Mouse (Mus musculus): Measurements from ENCODE around the gene Tiam1. TPM values are rescaled to one million over a fixed set of nuclear protein-coding genes. Genes with fewer than 3 reads are reported as not detected.

The Tiam1 gene
- polyA plus RNA-seq, 1 experiment, result not detected

DNA sequence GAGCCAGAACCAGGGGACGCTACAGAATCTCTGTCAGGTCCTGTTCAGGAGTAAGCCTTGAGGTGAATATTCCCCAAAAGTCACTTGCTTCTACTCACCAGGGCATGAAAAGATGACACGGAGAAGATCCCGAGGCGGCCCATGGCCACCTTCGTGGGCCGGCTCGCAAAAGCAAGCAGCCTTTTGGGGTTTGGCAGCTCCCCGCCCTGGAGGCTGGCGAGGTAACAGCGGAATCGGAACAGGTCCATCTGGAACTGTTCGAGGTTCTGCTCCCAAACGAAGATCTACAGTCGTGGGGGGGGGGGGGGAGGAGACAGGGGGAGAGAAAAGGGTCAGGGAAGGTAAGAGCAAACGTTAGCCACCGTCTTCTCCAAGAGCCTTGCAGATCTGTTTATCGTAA, 278.4 kb downstream of the Tiam1 start:
- Histone ChIP-seq H3K27ac (ENCODE audit: insufficient read depth, low read depth, low read length) (no peak overlapping the region), H3K4me1 (ENCODE audit: control insufficient read depth, insufficient read depth, low read length) (peaks cover 25% of the 10 kb centered on the region), H3K4me3 (ENCODE audit: insufficient read depth, low read depth, low read length) (no peak overlapping the region)
- WGBS, result 84% methylated on average over 17 of the region's 17 CpGs
- no peak for TF ChIP-seq CTCF (IDR thresholded peaks at IDR 0.05; ENCODE audit: insufficient read depth, low read depth, low read length)
- TF ChIP-seq POLR2A (IDR thresholded peaks at IDR 0.05; ENCODE audit: insufficient read depth, low read depth, low read length), result no peak

- 60% methylated on average over 3 of the region's 3 CpGs for WGBS
- Histone ChIP-seq H3K27ac (ENCODE audit: insufficient read depth, low read depth, low read length) (0 out of 2 replicates have a peak overlapping the region, but pooled peaks have one; percentile 3), H3K4me1 (ENCODE audit: control insufficient read depth, insufficient read depth, low read length) (peaks cover 27% of the 10 kb centered on the region), H3K4me3 (ENCODE audit: insufficient read depth, low read depth, low read length) (no peak overlapping the region)
- no peak for TF ChIP-seq POLR2A (IDR thresholded peaks at IDR 0.05; ENCODE audit: insufficient read depth, low read depth, low read length)
- TF ChIP-seq CTCF (IDR thresholded peaks at IDR 0.05; ENCODE audit: insufficient read depth, low read depth, low read length), result no peak
These were observed 278.9 kb downstream of the Tiam1 start for GRCm38 (mm10) chr16:89864710-89865109.

GRCm38 (mm10) chr16:89863264-89863663, 280.3 kb downstream of the Tiam1 start:
- whole genome bisulfite sequencing, result 58% methylated on average over 5 of the region's 5 CpGs
- Histone ChIP-seq H3K4me3 (ENCODE audit: insufficient read depth, low read depth, low read length) (no peak overlapping the region), H3K4me1 (ENCODE audit: control insufficient read depth, insufficient read depth, low read length) (peaks cover 33% of the 10 kb centered on the region), H3K27ac (ENCODE audit: insufficient read depth, low read depth, low read length) (no peak overlapping the region)
- TF ChIP-seq POLR2A (IDR thresholded peaks at IDR 0.05; ENCODE audit: insufficient read depth, low read depth, low read length) (no peak), CTCF (IDR thresholded peaks at IDR 0.05; ENCODE audit: insufficient read depth, low read depth, low read length) (no peak)

- Histone ChIP-seq H3K4me1 (ENCODE audit: control insufficient read depth, insufficient read depth, low read length) (peaks cover 28% of the 10 kb centered on the region), H3K4me3 (ENCODE audit: insufficient read depth, low read depth, low read length) (no peak overlapping the region), H3K27ac (ENCODE audit: insufficient read depth, low read depth, low read length) (peak overlapping the region; percentile 44; the same call in 1 of the 2 replicates)
- 47% methylated on average over 5 of the region's 5 CpGs for WGBS
- TF ChIP-seq CTCF (IDR thresholded peaks at IDR 0.05; ENCODE audit: insufficient read depth, low read depth, low read length), result no peak
- no peak for TF ChIP-seq POLR2A (IDR thresholded peaks at IDR 0.05; ENCODE audit: insufficient read depth, low read depth, low read length)
These were observed 282.0 kb downstream of the Tiam1 start for GRCm38 (mm10) chr16:89861531-89861930.

- Histone ChIP-seq H3K27ac (ENCODE audit: insufficient read depth, low read depth, low read length) (0 out of 2 replicates have a peak overlapping the region, but pooled peaks have one; percentile 22), H3K4me1 (ENCODE audit: control insufficient read depth, insufficient read depth, low read length) (peaks cover 28% of the 10 kb centered on the region)
- WGBS, result 38% methylated on average over 6 of the region's 6 CpGs
These were observed 282.9 kb downstream of the Tiam1 start for GRCm38 (mm10) chr16:89860708-89861107.

GRCm38 (mm10) chr16:89857666-89858065, 285.9 kb downstream of the Tiam1 start:
- Histone ChIP-seq H3K4me3 (ENCODE audit: insufficient read depth, low read depth, low read length) (no peak overlapping the region), H3K4me1 (ENCODE audit: control insufficient read depth, insufficient read depth, low read length) (peaks cover 25% of the 10 kb centered on the region), H3K27ac (ENCODE audit: insufficient read depth, low read depth, low read length) (0 out of 2 replicates have a peak overlapping the region, but pooled peaks have one; percentile 21)
- no peak for TF ChIP-seq POLR2A (IDR thresholded peaks at IDR 0.05; ENCODE audit: insufficient read depth, low read depth, low read length)
- no peak for TF ChIP-seq CTCF (IDR thresholded peaks at IDR 0.05; ENCODE audit: insufficient read depth, low read depth, low read length)
- 44% methylated on average over 3 of the region's 3 CpGs for WGBS

More at GRCm38 (mm10) chr16:89860708-89861107, 282.9 kb downstream of the Tiam1 start:
- TF ChIP-seq POLR2A (IDR thresholded peaks at IDR 0.05; ENCODE audit: insufficient read depth, low read depth, low read length), result no peak
- TF ChIP-seq CTCF (IDR thresholded peaks at IDR 0.05; ENCODE audit: insufficient read depth, low read depth, low read length), result no peak
- H3K4me3 ChIP-seq (ENCODE audit: insufficient read depth, low read depth, low read length), result no peak overlapping the region

DNA sequence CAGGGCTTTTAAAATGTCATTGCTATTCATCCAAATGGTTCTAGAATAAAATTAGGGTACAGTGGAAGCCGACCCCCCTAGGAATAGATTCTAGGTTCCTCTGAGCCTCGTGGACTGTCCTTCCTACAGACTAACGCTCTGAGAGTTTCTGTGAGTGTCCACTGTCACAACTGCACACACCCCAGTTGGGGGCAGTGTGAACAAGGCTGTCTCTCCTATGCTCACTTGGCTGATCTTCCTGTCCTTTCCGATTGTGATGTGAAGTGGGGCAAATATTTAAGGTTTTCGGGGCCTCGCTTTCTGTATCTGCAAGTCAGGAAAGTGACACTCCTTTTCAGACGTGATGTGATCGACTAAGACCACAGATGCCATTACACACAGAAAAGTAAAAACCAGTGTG, 288.8 kb downstream of the Tiam1 start:
- H3K4me1 ChIP-seq (ENCODE audit: control insufficient read depth, insufficient read depth, low read length), result peaks cover 17% of the 10 kb centered on the region
- H3K27ac ChIP-seq (ENCODE audit: insufficient read depth, low read depth, low read length), result no peak overlapping the region
- no peak for TF ChIP-seq CTCF (IDR thresholded peaks at IDR 0.05; ENCODE audit: insufficient read depth, low read depth, low read length)
- TF ChIP-seq POLR2A (IDR thresholded peaks at IDR 0.05; ENCODE audit: insufficient read depth, low read depth, low read length), result no peak
- no peak overlapping the region for H3K4me3 ChIP-seq (ENCODE audit: insufficient read depth, low read depth, low read length)
- 73% methylated on average over 8 of the region's 8 CpGs for WGBS

- Histone ChIP-seq H3K4me1 (ENCODE audit: control insufficient read depth, insufficient read depth, low read length) (peaks cover 16% of the 10 kb centered on the region), H3K27ac (ENCODE audit: insufficient read depth, low read depth, low read length) (peak overlapping the region; percentile 15; the same call in 1 of the 2 replicates), H3K4me3 (ENCODE audit: insufficient read depth, low read depth, low read length) (no peak overlapping the region)
- 83% methylated on average over 9 of the region's 9 CpGs for WGBS
- TF ChIP-seq POLR2A (IDR thresholded peaks at IDR 0.05; ENCODE audit: insufficient read depth, low read depth, low read length) (no peak), CTCF (IDR thresholded peaks at IDR 0.05; ENCODE audit: insufficient read depth, low read depth, low read length) (no peak)
These were observed 292.2 kb downstream of the Tiam1 start for GRCm38 (mm10) chr16:89851333-89851732.

DNA sequence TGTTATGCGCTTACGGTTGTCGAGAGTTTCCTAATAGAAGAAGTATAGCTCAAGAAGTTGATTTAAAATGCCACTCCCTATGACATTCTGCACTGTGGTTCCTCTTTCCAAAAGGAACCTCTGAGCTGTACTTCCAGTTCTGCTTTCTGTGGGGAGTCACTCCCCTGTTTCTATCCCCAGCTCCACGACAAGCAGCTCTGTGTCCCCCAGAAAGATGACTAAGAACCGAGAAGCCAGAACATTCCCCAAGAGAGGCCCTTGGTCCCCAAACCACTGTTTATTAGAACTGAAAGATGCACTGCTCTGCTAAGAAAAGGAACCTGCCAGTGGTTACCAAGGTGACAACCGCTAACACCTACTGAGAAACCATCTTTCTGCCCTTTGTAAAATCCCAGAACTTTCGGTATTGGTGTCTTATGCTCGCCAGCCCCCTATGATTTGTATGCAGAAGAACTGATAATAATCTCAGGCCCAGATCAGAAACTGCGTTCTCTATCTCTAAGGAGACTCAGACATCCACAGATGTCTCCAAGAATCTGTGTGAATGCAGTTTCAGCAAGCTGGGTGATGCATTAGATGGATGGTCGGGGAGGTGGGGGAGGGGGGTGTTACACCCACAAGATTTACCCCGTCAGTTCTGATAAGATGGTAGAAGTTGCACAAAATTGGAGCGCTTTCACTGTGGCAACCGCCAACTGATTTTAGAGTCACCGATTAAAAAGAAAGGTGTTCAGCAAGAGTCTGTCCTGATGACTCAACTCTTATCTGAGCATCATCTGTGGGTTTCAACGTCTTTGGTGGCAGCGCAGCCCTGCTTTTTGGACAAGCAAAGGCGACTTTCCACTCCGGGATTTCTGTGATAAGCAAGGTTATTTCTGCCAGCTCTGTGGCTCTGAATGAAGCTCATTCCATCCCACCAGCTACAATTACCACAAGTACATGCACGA, 294.6 kb downstream of the Tiam1 start:
- WGBS, result 64% methylated on average over 19 of the region's 19 CpGs
- no peak overlapping the region for H3K4me3 ChIP-seq (ENCODE audit: insufficient read depth, low read depth, low read length)
- H3K4me1 ChIP-seq (ENCODE audit: control insufficient read depth, insufficient read depth, low read length), result peaks cover 20% of the 10 kb centered on the region
- 0 out of 2 replicates have a peak overlapping the region, but pooled peaks have one; percentile 6 for H3K27ac ChIP-seq (ENCODE audit: insufficient read depth, low read depth, low read length)
- TF ChIP-seq POLR2A (IDR thresholded peaks at IDR 0.05; ENCODE audit: insufficient read depth, low read depth, low read length) (no peak), CTCF (IDR thresholded peaks at IDR 0.05; ENCODE audit: insufficient read depth, low read depth, low read length) (no peak)
